Mouse (Mus musculus) mouse embryonic stem cell (cell line): ENCODE measurements around the gene Itgav.
"Not testable (repeated sequence)": the region's sequence is repeated elsewhere in the genome, so short reads cannot be mapped to it uniquely, and the experiment has no call there.

Experiments
- in situ Hi-C, 2 experiments: fragments of 300-500 bp; cut with MboI; formaldehyde crosslinking; loops; 1 replicate in 1 of 2; 3 replicates in 1 of 2; pipeline ENCODE4 v1.14.3; 2019 to 2020; ENCODE audit warnings: low sequenced_read_pairs in 2 of 2, low pct_unique_long_range_greater_than_20kb in 1 of 2, mixed read lengths in 1 of 2; ENCODE audit not compliant: unreplicated experiment in 1 of 2

Gene Itgav

DNA sequence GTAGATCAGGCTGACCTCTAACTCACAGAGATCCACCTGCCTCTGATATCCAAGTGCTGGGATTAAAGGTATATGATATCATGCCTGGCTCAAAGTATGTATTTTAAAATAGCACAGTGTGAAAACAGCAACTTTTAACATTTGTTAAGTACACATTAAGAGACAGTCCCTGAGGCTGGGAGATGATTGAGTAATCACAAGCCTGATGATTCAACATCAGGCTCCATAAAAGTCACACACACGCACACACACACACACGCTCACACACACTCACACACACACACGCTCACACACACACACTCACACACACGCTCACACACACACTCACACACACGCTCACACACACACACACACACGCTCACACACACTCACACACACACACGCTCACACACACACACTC lies 21.8 kb upstream of the Itgav start:
- in situ Hi-C loops, result no loop called here

- in situ Hi-C loops, result no loop called here
Measured at GRCm38 (mm10) chr2:83705580-83706158, 18.5 kb upstream of the Itgav start.

DNA sequence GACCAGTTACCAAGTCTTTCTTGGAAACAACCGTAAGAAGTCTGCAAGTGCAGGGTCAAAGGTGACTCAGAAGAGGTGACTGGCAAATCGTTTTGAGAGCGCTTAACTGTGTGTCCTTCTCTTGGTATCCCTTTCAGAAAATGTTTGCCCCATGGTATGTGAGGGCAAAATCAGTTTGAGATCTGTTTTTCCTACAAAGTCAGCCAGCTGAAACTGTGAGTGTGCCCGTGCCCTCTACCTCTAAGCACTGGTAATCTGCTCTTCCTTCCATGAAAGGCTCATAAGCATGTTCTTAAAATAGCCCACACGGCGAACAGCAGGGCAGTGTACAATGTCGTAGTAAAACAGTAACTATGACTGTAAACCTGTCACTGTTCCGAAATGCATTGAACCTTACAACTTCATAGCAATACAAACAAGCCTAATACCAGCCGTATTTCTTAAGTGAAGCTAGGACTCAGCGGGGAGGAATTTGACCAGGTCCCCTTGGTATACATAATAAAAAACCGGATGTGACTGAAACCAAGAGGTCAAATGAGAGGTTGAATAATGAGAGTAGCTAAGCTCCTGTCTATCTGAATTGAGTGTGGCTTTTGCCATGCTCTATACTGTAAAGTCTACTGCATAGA lies 14.2 kb upstream of the Itgav start:
- in situ Hi-C loops, result no loop called here

DNA sequence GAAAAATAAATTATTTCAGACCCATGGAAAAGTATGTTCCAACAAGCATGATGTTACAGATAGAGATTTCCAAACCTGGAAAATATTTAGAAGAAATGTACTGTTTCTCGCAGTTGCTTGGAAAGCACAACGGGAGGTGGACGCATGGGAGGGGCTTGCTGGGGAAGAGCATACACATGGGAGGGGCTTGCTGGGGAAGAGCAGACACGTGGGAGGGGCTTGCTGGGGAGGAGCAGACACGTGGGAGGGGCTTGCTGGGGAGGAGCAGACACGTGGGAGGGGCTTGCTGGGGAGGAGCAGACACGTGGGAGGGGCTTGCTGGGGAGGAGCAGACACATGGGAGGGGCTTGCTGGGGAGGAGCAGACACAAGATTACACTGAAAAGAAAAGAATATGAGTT lies 10.9 kb upstream of the Itgav start:
- in situ Hi-C loops, result not testable (repeated sequence)

DNA sequence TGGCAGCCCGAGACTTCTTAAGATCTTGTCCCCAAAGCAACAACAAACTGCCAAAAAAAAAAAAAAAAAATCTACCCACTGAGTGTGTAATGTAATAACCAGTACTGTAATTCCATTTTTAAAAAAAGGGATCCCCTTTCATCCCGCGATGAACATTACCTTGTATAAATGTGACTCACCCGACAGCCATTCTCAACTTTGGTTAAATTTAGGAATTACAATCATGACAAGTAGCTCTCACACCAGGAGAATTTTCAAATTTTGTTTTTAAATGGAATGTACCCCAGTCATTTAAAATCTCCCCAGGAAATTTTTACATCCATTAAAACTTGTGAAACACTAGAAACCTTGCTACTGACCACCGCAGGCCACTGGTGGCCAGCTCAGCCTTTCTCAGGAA lies 10.3 kb upstream of the Itgav start:
- in situ Hi-C loops, result no loop called here

DNA sequence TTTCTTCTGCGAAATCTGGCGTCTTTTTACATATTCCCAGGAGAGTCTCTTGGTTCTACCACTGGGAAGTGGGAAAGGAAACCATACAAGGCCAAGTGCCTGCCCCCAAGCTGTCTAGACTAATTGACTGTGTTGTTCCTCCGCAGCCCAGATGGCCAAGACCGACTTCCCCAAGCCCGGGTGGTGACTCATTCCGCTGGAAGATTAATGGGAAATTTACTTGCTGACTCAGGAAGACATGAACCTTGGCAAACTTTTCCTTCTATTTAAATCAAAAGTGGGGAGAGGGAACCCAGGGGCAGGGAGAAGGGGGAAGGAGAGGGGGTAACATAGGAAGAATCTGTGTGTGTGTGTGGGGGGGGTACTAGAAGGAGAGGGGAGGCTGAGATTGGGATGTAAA lies 9.4 kb upstream of the Itgav start:
- in situ Hi-C loops, result no loop called here

- in situ Hi-C loops, result no loop called here
Measured at GRCm38 (mm10) chr2:83718341-83718740, 5.9 kb upstream of the Itgav start.

- in situ Hi-C loops, result no loop called here
Measured at GRCm38 (mm10) chr2:83721635-83722034, 2.6 kb upstream of the Itgav start.

GRCm38 (mm10) chr2:83722936-83723335 lies 1.3 kb upstream of the Itgav start:
- in situ Hi-C loops, result no loop called here

DNA sequence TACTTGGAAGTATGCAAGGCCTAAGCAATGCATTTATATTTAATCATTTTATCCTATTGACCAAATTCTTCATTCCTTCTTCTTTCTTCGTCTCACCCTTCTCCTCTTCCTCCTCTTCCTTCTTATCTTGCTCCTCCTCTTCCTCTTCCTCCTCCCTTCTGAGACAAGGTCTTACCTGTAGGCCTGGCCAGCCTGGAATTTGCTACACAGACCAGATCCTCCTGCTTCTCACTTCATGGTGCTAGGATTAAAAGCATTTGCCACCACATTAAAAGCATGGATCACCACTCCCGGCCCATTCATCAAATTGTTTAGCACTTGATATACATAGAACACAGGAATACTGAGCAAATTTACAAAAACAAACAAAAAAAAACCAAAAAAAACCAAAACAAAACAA lies 851 bp upstream of the Itgav start:
- in situ Hi-C loops, result no loop called here

GRCm38 (mm10) chr2:83724827-83725730 lies 882 bp downstream of the Itgav start:
- in situ Hi-C loops, result no loop called here

GRCm38 (mm10) chr2:83725796-83726195 lies 1.6 kb downstream of the Itgav start:
- in situ Hi-C loops, result no loop called here

GRCm38 (mm10) chr2:83728238-83728682 lies 4.1 kb downstream of the Itgav start:
- in situ Hi-C loops, result no loop called here

DNA sequence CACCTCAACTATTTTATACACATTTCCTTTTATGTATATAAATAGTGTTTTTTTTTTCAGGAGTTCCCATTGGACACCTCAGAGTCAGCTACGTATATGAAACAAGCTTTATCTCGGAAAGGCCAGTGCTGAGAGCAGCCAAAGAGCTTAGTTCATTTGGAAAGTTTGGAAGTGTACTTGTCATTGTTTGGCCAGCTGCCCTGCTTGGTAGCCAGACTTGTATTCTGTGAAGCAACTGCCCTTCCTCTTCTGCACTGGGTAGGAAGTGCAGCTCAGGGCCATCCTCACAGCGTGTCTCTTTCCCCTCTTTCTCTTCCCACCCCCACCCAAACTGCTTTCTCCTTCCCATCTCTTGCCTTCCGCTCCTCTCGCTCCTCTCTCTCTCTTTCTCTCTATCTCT lies 5.1 kb downstream of the Itgav start:
- in situ Hi-C loops, result no loop called here

- in situ Hi-C loops, result no loop called here
Measured at GRCm38 (mm10) chr2:83732896-83733295, 8.7 kb downstream of the Itgav start.

DNA sequence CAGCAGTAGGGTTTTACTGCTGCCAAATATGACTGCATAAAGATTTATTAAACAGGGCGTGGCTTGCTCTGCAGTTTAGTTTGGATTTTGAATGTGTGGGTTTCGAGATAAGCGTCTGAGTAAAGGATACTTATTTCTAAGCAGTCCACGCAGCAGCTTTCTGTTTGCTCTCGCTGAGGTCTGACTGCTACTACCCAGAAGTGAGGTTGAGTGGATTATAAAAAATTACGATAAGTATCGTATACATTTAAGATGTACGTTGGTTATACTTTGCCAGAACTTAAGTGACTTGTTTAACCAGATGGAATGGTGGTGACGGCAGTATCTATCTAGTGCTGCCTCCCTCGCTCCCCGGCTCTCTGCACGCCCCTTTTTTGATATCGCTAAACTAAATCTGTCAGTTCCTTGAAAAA lies 9.8 kb downstream of the Itgav start:
- in situ Hi-C loops, result no loop called here

- in situ Hi-C loops, result no loop called here
Measured at GRCm38 (mm10) chr2:83735276-83735675, 11.1 kb downstream of the Itgav start.

GRCm38 (mm10) chr2:83736836-83737235 lies 12.6 kb downstream of the Itgav start:
- in situ Hi-C loops, result no loop called here

DNA sequence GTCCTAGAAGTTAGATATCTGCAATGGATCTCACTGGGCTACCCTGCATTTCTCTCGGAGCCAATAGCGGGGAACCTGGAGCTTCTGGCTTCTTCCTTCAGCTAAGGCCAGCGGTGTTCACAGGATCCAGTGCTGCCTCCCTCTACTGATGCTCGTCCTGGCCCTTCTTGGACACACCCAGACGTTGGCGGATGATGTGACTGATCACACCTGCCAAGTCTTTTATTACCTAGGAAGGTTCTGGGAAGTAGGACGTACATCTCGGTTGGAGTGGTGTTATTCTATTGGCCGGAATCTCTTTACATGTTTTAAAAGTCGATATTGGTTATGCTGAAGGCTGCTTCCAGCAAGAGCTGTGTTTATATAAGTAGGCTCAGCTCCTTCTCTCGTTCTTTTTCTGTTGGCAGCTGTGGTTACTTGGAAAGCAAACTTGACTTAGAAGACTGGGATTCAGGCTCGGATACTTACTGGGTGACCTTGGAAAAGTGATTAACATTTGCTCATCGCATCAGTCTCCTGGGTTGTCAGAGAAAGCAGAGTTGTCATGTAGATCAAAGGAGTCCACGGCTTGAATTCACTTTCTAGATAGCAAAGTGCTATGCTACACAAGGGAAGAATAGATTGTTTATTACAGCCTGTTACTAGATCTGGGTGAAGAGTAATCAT lies 14.5 kb downstream of the Itgav start:
- in situ Hi-C loops, result no loop called here
